Mouse (Mus musculus): Measurements from ENCODE around the gene Fthl17e.
A peak's percentile ranks its signal among the peaks of the same experiment; 100 is the strongest.
"Not testable (repeated sequence)": the region's sequence is repeated elsewhere in the genome, so short reads cannot be mapped to it uniquely, and the experiment has no call there.

Fthl17e gene

DNA sequence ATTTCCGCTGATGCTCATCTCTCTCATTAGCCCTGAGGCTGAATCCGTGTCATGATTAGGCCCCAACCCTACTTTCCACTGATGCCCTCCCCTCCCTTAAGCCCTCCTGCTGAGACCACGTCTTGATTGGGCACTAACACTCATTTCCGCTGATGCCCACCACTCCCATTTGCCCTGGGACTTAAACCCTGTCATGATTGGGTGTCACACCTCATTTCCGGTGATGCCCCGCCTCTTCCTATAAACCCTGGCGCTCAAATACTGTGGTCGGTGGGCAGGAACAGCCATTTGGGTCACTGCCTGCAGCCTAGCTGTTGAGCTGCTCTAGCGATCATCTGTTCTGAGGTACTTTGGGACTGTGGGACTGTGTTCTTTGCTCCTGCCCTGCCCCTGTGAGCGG lies at the start of gene Fthl17e:
Gene Fthl17e (plus strand): TSS at position 301 of the 400 bp plus-strand sequence.
- DNase-seq (ENCODE audit: low spot score in 2 of 2): not testable (repeated sequence)

DNA sequence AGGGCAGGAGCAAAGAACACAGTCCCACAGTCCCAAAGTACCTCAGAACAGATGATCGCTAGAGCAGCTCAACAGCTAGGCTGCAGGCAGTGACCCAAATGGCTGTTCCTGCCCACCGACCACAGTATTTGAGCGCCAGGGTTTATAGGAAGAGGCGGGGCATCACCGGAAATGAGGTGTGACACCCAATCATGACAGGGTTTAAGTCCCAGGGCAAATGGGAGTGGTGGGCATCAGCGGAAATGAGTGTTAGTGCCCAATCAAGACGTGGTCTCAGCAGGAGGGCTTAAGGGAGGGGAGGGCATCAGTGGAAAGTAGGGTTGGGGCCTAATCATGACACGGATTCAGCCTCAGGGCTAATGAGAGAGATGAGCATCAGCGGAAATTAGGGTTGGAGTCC lies 46.6 kb upstream of the Fthl17e start, which contains the start of gene Fthl17d:
Gene Fthl17d (minus strand): TSS at position 101 of the 400 bp plus-strand sequence.
- not testable (repeated sequence) for DNase-seq (ENCODE audit: low spot score in 2 of 2)

- no peak for DNase-seq (ENCODE audit: low spot score in 2 of 2)
Measured at GRCm38 (mm10) chrX:9016079-9016478, 17.2 kb upstream of the Fthl17e start.

DNA sequence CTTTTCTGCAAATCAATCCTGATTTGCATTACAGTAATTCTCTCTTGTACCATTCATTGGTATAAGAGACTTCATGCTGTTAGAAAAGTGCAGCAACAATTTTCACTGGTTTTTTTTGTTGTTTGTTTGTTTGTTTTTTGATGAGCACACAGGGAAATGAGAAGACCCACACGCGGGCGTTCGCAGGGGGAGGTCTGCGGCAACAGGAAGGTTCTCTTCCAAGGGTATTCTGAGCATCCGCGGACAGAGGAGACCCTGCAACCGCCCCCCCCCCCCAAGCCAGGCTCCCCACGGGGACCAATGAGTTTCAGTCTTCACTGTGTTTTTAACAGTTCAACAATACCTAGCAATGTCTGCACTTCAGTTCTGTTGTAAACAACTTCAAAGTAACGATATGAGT lies 13.8 kb upstream of the Fthl17e start:
- DNase-seq (ENCODE audit: low spot score in 2 of 2): no peak

GRCm38 (mm10) chrX:9041611-9042010 lies 8.3 kb downstream of the Fthl17e start:
- DNase-seq (ENCODE audit: low spot score in 2 of 2): peak in 1 of 2 experiments; percentile 3

- DNase-seq (ENCODE audit: low spot score in 2 of 2): peak; percentile 59 to 92
Measured at GRCm38 (mm10) chrX:9060952-9061351, 27.7 kb downstream of the Fthl17e start.

DNA sequence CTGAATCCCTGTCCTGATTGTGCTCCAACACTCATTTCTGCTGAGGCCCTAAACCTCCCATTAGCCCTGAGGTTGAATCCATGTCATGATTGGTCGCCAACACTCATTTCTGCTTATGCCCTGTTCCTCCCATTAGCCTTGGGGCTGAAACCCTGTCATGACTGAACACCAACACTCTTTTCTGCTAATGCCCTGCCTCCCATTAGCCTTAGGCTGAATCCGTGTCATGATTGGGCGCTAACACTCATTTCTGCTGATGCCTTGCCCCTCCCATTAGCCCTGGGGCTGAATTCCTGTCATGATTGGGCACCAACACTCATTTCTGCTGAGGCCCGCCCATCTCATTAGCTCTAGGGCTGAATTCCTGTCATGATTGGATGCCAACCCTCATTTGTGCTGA lies 28.8 kb downstream of the Fthl17e start:
- no peak for DNase-seq (ENCODE audit: low spot score in 2 of 2)

DNA sequence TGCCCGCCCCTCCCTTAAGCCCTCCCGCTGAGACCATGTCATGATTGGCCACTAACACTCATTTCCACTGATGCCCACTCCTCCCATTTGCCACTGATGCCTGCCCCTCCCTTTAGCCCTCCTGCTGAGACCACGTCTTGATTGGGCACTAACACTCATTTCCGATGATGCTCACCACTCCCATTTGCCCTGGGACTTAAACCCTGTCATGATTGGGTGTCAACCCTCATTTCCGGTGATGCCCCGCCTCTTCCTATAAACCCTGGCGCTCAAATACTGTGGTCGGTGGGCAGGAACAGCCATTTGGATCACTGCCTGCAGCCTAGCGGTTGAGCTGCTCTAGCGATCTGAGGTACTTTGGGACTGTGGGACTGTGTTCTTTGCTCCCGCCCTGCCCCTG lies 29.4 kb downstream of the Fthl17e start, which contains the start of gene Fthl17f:
Gene Fthl17f (plus strand): TSS at position 301 of the 400 bp plus-strand sequence.
- DNase-seq (ENCODE audit: low spot score in 2 of 2): not testable (repeated sequence)

- DNase-seq (ENCODE audit: low spot score in 2 of 2): peak; percentile 15 to 81
Measured at GRCm38 (mm10) chrX:9077699-9078098, 44.4 kb downstream of the Fthl17e start.

Measured in frontal cortex, postnatal 25 days (tissue).